Mouse (Mus musculus) erythroblast, embryonic 14.5 days (primary cell): ENCODE results near the gene Ing5. TPM values are rescaled to one million over a fixed set of nuclear protein-coding genes. Genes with fewer than 3 reads are reported as not detected.
"Not testable (repeated sequence)": the region's sequence is repeated elsewhere in the genome, so short reads cannot be mapped to it uniquely, and the experiment has no call there.

Experiments
- H3K27me3 ChIP-seq: 2 replicates; pipeline ENCODE4 v1.6.1; 2012; ENCODE audit warnings: inconsistent platforms; ENCODE audit not compliant: control insufficient read depth
- H3K36me3 ChIP-seq: 2 replicates; pipeline ENCODE4 v1.6.1; 2012; ENCODE audit warnings: mild to moderate bottlenecking, inconsistent platforms; ENCODE audit not compliant: control insufficient read depth
- H3K4me1 ChIP-seq: 2 replicates; pipeline ENCODE4 v1.6.1; 2012; ENCODE audit warnings: inconsistent platforms; ENCODE audit not compliant: control insufficient read depth
- H3K4me3 ChIP-seq: replicated peaks from 2 replicates; pipeline ENCODE3; 2012; ENCODE audit warnings: moderate library complexity, mild to moderate bottlenecking, inconsistent platforms
- H3K9me3 ChIP-seq: 2 replicates; pipeline ENCODE4 v1.6.1; 2012; ENCODE audit warnings: low read length, inconsistent platforms, mixed read lengths; ENCODE audit not compliant: control insufficient read depth
- GATA1 ChIP-seq: IDR thresholded peaks from 2 replicates; pipeline ENCODE4 v1.6.1; 2012; ENCODE audit warnings: low read length, inconsistent platforms, mixed read lengths
- TAL1 ChIP-seq: IDR thresholded peaks from 3 replicates; pipeline ENCODE4 v1.6.1; 2012; ENCODE audit warnings: low read length, inconsistent platforms, mixed read lengths
- polyA plus RNA-seq: library from polyadenylated mRNA; stranded (reverse); fragments of >175 nt; gene quantifications from 2 replicates; pipeline ENCODE4 v1.2.3, GENCODE M21; 2012

Ing5 gene
- polyA plus RNA-seq, 1 experiment = 0.33 TPM

DNA sequence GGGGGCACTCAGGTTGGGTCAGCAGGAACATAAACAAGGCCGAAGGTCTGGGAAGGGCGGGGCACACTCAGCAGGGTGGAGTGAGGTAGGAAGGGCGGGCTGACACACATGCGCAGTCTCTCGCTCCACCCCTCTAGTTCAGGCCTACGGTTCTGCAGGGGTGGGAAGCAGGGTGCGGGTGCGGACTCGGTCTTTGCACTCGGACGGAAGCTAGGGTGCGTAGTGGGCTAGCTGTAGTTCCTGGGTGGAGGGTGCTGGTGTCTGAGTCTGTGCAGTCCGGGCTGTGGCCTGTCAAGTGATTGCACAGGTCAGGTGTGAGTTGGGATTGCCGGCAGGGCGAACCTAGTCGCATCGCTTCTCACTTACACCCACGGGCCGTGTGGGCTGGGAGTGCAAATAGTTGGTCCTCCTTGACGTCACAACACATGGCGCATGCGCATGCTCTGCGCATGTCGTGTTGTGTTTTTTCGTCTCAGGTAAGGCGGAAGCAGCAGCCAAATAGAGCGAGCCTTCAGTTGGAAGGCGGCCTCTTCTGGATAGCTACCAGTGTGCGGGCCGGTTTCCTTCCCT, 21.4 kb downstream of the Ing5 start:
- Histone ChIP-seq H3K9me3 (no peaks in the 10 kb centered on the region), H3K4me3 (peak overlapping the region; percentile 75), H3K4me1 (peaks cover 40% of the 10 kb centered on the region), H3K36me3 (peaks cover 46% of the 10 kb centered on the region), H3K27me3 (no peaks in the 10 kb centered on the region)
- TF ChIP-seq TAL1 = no peak
- no peak for TF ChIP-seq GATA1

GRCm38 (mm10) chr1:93825771-93826539, 22.2 kb downstream of the Ing5 start:
- H3K9me3 ChIP-seq = no peaks in the 10 kb centered on the region
- H3K4me3 ChIP-seq = peak overlapping the region; percentile 75
- no peaks in the 10 kb centered on the region for H3K27me3 ChIP-seq
- TF ChIP-seq TAL1 (no peak), GATA1 (no peak)
- peaks cover 40% of the 10 kb centered on the region for H3K4me1 ChIP-seq
- peaks cover 39% of the 10 kb centered on the region for H3K36me3 ChIP-seq

DNA sequence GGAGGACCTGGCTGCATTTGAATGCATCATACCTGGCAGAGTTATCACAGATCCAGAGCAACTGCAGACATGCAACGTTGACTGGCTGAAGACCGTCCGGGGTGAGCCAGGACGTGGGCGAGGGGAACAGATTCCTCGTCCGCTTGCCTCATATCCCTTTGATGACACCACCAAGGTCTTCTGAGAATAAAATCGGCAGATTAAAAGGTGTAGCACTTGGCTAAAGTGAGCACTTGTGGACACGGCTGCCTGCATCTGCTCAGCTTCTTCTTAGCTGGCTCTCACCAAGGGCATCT, 22.7 kb downstream of the Ing5 start:
- Histone ChIP-seq H3K9me3 (no peaks in the 10 kb centered on the region), H3K36me3 (peaks cover 34% of the 10 kb centered on the region), H3K27me3 (no peaks in the 10 kb centered on the region), H3K4me1 (peaks cover 40% of the 10 kb centered on the region), H3K4me3 (peak overlapping the region; percentile 75)
- TF ChIP-seq GATA1 (no peak), TAL1 (no peak)

GRCm38 (mm10) chr1:93832754-93833360, 29.1 kb downstream of the Ing5 start:
- H3K27me3 ChIP-seq, H3K4me1 ChIP-seq, H3K9me3 ChIP-seq, H3K4me3 ChIP-seq: not testable (repeated sequence)
- H3K36me3 ChIP-seq = peaks cover 29% of the 10 kb centered on the region

DNA sequence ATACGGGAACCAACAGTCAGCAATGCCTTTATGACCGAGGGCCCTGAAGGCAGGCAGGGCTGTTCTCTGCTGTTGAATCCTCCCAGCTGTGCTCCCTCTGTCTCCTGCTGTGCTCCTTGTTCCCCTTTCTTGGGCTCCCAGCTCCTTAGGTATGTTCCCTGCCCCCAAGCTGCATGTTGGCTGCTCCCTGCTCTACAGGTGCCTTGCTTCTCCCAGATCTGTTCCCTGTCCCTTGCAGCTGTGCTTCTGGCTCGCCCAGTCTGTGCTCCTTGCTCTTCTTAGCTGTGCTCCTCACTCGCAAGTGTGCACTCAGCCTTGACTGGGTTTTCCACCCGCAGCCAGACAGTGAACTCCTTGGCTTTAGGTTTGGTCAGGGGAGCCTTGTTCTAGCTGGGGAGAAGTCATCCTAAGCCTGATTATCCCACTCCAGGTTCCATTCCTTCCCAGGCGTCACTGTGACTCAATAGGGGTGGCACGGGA, 30.9 kb downstream of the Ing5 start:
- H3K4me1 ChIP-seq = peaks cover 5% of the 10 kb centered on the region
- H3K27me3 ChIP-seq = no peaks in the 10 kb centered on the region
- H3K4me3 ChIP-seq = no peak overlapping the region
- no peaks in the 10 kb centered on the region for H3K9me3 ChIP-seq
- H3K36me3 ChIP-seq = peaks cover 29% of the 10 kb centered on the region
- TF ChIP-seq TAL1 (no peak), GATA1 (no peak)

- H3K36me3 ChIP-seq = peaks cover 28% of the 10 kb centered on the region
- H3K9me3 ChIP-seq = no peaks in the 10 kb centered on the region
- H3K27me3 ChIP-seq = no peaks in the 10 kb centered on the region
- TF ChIP-seq GATA1 (no peak), TAL1 (no peak)
- H3K4me1 ChIP-seq = peaks cover 5% of the 10 kb centered on the region
- H3K4me3 ChIP-seq = no peak overlapping the region
These were observed 31.4 kb downstream of the Ing5 start for GRCm38 (mm10) chr1:93835211-93835610.

- Histone ChIP-seq H3K27me3 (no peaks in the 10 kb centered on the region), H3K4me1 (peaks cover 5% of the 10 kb centered on the region), H3K36me3 (peaks cover 28% of the 10 kb centered on the region), H3K4me3 (no peak overlapping the region), H3K9me3 (no peaks in the 10 kb centered on the region)
- TF ChIP-seq TAL1 (no peak), GATA1 (no peak)
These were observed 32.2 kb downstream of the Ing5 start for GRCm38 (mm10) chr1:93835876-93836531.

DNA sequence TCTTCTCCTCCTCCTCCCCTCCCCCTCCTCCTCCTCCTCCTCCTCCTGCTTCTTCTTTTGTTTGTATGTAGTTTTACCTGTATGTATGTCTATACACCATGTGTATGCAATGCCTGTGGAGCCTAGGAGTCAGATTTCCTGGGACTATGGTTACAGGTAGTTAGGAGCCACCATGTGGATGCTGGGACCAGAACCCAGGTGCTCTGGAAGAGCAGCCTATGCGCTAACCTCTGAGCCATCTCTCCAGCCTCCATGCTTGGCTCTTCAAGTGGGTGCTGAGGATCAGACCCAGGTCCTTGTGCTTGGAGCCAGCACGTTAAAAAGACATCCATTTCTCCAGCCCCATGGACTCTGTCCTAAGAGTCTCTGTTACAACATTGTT, 32.8 kb downstream of the Ing5 start:
- Histone ChIP-seq H3K4me3 (no peak overlapping the region), H3K36me3 (peaks cover 28% of the 10 kb centered on the region), H3K9me3 (no peaks in the 10 kb centered on the region), H3K4me1 (peaks cover 5% of the 10 kb centered on the region), H3K27me3 (no peaks in the 10 kb centered on the region)
- no peak for TF ChIP-seq GATA1
- no peak for TF ChIP-seq TAL1

GRCm38 (mm10) chr1:93837335-93837734, 33.6 kb downstream of the Ing5 start:
- no peaks in the 10 kb centered on the region for H3K27me3 ChIP-seq
- H3K4me3 ChIP-seq = no peak overlapping the region
- peaks cover 28% of the 10 kb centered on the region for H3K36me3 ChIP-seq
- TF ChIP-seq TAL1 (no peak), GATA1 (no peak)
- H3K9me3 ChIP-seq = no peaks in the 10 kb centered on the region
- H3K4me1 ChIP-seq = peaks cover 5% of the 10 kb centered on the region

GRCm38 (mm10) chr1:93838569-93838968, 34.8 kb downstream of the Ing5 start:
- H3K4me1 ChIP-seq, H3K9me3 ChIP-seq, H3K27me3 ChIP-seq, H3K4me3 ChIP-seq: not testable (repeated sequence)
- H3K36me3 ChIP-seq = peaks cover 28% of the 10 kb centered on the region

- not testable (repeated sequence) for H3K4me1 ChIP-seq, H3K4me3 ChIP-seq, H3K36me3 ChIP-seq, H3K9me3 ChIP-seq, H3K27me3 ChIP-seq
These were observed 42.1 kb downstream of the Ing5 start for GRCm38 (mm10) chr1:93845766-93846366.

GRCm38 (mm10) chr1:93855790-93856189, 52.0 kb downstream of the Ing5 start:
- H3K4me3 ChIP-seq, H3K9me3 ChIP-seq, H3K36me3 ChIP-seq, H3K27me3 ChIP-seq, H3K4me1 ChIP-seq: not testable (repeated sequence)
